Mouse (Mus musculus) heart, embryonic 14.5 days (tissue): ENCODE data around the gene Baz1b. TPM values are rescaled to one million over a fixed set of nuclear protein-coding genes. Genes with fewer than 3 reads are reported as not detected.

Experiments used
- ATAC-seq: fragments of 200-750 bp; cut with Nextera tagmentation; 2 replicates; pipeline ENCODE4 v1.8.0; 2017; ENCODE audit warnings: low read depth, moderate TSS enrichment; ENCODE audit not compliant: insufficient number of reproducible peaks, insufficient read depth, low FRiP score
- H3K27ac ChIP-seq, 2 experiments: fragments of 200-500 bp in 1 of 2; fragments of 300-500 bp in 1 of 2; sonication (generic) in 1 of 2; replicated peaks in 1 of 2; 2 replicates each; pipeline ENCODE4 v1.5.1; 2012 to 2014; ENCODE audit warnings: low read depth in 2 of 2, low read length in 2 of 2, control low read depth in 1 of 2, mild to moderate bottlenecking in 1 of 2, mixed read lengths in 1 of 2; ENCODE audit not compliant: control insufficient read depth in 1 of 2, insufficient read depth in 1 of 2
- H3K27me3 ChIP-seq: fragments of 300-500 bp; sonication (generic); 2 replicates; pipeline ENCODE4 v1.6.1; 2014; ENCODE audit warnings: mild to moderate bottlenecking, low read length, control low read depth; ENCODE audit not compliant: control insufficient read depth, insufficient read depth
- H3K36me3 ChIP-seq: fragments of 300-500 bp; sonication (generic); 2 replicates; pipeline ENCODE4 v1.6.1; 2014; ENCODE audit warnings: mild to moderate bottlenecking, control low read depth, low read length, mixed read lengths; ENCODE audit not compliant: control insufficient read depth, insufficient read depth
- H3K4me1 ChIP-seq, 2 experiments: fragments of 200-500 bp in 1 of 2; fragments of 300-500 bp in 1 of 2; sonication (generic) in 1 of 2; 2 replicates each; pipeline ENCODE4 v1.6.1; 2012 to 2014; ENCODE audit warnings: low read length in 2 of 2, control low read depth in 1 of 2, mixed read lengths in 1 of 2; ENCODE audit not compliant: control insufficient read depth in 2 of 2, insufficient read depth in 2 of 2
- H3K4me2 ChIP-seq: fragments of 300-500 bp; sonication (generic); 2 replicates; pipeline ENCODE4 v1.6.1; 2014; ENCODE audit warnings: mild to moderate bottlenecking, low read length
- H3K4me3 ChIP-seq, 2 experiments: fragments of 200-500 bp in 1 of 2; fragments of 300-500 bp in 1 of 2; sonication (generic) in 1 of 2; 2 replicates each; pipeline ENCODE4 v1.5.1; 2012 to 2014; ENCODE audit warnings: low read length in 2 of 2, mild to moderate bottlenecking in 2 of 2, control low read depth in 1 of 2, low read depth in 1 of 2, moderate library complexity in 1 of 2; ENCODE audit not compliant: control insufficient read depth in 1 of 2, insufficient read depth in 1 of 2
- H3K9ac ChIP-seq: fragments of 300-500 bp; sonication (generic); 2 replicates; pipeline ENCODE4 v1.6.1; 2014; ENCODE audit warnings: mild to moderate bottlenecking, low read length
- H3K9me3 ChIP-seq: fragments of 300-500 bp; sonication (generic); 2 replicates; pipeline ENCODE4 v1.6.1; 2016; ENCODE audit warnings: low read length, control low read depth; ENCODE audit not compliant: control insufficient read depth
- WGBS: fragments of 180-500 bp; shearing (Covaris S2); extraction: QIAGEN DNeasy Blood & Tissue Kit; methylation state at CpG from one replicate; pipeline ENCODE4 v1.1.7; 2014; 5-methylcytosine and 5-hydroxymethylcytosine counted together
- polyA plus RNA-seq: library from polyadenylated mRNA; unstranded; fragments of >200 nt; fragmentation: Nextera tagmentation; extraction: Ambion mirVana; gene quantifications from 2 replicates; pipeline ENCODE4 v1.2.1, GENCODE M21; 2014

The Baz1b gene
- polyA plus RNA-seq, 1 experiment from 2014 or later = 32.8 TPM

DNA sequence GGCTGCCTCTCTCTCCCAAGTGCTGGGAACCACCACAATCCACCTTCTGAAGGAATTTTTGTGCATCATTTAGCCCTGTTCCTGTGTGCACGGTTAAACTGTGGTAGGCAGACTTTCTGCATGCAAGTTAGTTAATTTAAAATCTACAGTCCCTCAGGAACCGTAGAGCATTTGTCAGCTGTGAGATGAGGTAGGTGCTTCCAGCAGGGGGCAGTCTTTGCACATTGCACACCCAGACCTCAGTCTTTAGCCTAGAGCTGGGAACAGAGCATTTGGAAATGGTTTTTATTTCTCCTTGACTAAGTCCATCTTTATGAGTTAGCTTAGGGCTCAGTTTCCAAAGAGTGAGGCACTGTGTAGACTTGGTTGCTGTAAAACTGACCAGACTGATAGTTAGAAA is 49.5 kb downstream of the Baz1b start:
- no peaks in the 10 kb centered on the region for H3K9me3 ChIP-seq
- H3K4me2 ChIP-seq = no peak overlapping the region
- no peak for ATAC-seq
- WGBS = 41% methylated on average over 2 of the region's 2 CpGs
- H3K27ac ChIP-seq = no peak overlapping the region
- H3K27me3 ChIP-seq = no peaks in the 10 kb centered on the region
- H3K4me1 ChIP-seq = peaks cover 4 to 10% of the 10 kb centered on the region in 2 experiments
- H3K36me3 ChIP-seq = peaks cover 100% of the 10 kb centered on the region
- H3K9ac ChIP-seq = no peak overlapping the region
- H3K4me3 ChIP-seq = no peak overlapping the region

DNA sequence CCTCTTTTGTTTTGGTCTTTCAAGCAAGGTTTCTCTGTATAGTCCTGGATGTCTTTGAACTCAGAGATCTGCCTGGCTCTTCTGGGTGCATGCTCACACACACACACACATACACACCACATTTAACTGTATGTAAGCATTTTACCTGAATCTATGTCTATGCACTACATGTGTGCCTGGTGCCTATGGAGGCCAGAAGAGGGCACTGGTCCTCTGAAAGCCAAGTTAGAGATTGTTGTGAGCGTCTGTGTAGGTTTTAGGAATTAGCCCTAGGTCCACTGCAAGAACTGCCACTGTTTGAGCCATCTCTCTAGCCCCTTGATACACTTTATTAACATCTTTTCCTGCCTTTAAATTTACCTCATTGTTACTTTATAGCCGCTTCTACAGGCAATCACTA is 51.8 kb downstream of the Baz1b start:
- Histone ChIP-seq H3K9me3 (no peaks in the 10 kb centered on the region), H3K4me3 (no peak overlapping the region), H3K36me3 (peaks cover 100% of the 10 kb centered on the region), H3K9ac (no peak overlapping the region), H3K4me2 (no peak overlapping the region), H3K27ac (no peak overlapping the region), H3K27me3 (no peaks in the 10 kb centered on the region), H3K4me1 (peaks cover 17 to 28% of the 10 kb centered on the region in 2 experiments)
- 68% methylated on average over 2 of the region's 2 CpGs for WGBS
- ATAC-seq = no peak

DNA sequence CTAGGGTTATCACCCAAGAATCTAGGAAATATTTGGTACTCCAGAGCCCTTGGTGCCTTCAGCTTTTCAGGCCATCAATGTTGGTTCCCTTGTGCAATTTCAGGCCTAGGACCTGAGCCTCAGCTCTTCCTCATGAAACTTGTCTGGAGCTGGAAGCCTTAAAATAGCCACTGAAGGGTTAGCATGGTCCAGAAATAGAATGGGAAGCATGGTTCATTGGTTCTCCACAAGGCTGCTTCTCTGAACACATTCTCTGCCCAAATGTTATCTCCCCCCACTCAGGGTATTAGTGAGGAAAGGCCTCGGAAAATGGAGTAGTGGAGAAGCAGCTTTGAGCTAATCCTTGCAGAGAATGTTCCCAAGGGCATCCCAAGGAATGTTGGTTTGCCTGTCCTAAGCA is 54.4 kb downstream of the Baz1b start:
- 0% methylated on average over 1 of the region's 1 CpGs for WGBS
- H3K9ac ChIP-seq = peak overlapping the region; percentile 54
- H3K4me3 ChIP-seq = no peak overlapping the region
- H3K27me3 ChIP-seq = no peaks in the 10 kb centered on the region
- H3K27ac ChIP-seq = peak overlapping the region; percentile 93 to 95
- no peak for ATAC-seq
- peak overlapping the region; percentile 41 for H3K4me2 ChIP-seq
- H3K9me3 ChIP-seq = no peaks in the 10 kb centered on the region
- H3K4me1 ChIP-seq = peaks cover 17 to 28% of the 10 kb centered on the region in 2 experiments
- peaks cover 100% of the 10 kb centered on the region for H3K36me3 ChIP-seq

DNA sequence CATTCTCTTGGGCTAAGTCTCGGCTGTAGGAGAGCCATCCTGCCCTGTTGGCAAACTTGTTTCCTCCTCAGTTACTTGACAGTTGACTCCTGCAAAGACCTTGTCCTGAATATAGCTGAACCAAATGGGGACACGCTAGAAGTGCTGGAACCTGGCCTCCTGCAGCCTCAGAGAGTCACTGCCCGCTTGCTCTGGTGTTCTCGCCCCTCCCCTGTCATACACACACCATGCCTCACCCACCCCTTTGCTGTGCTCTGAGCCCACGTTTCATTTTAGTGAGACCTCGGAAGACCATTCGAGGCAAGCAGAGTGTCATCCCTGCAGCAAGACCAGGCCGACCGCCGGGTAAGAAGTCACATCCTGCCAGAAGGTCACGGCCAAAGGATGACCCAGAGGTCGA is 55.1 kb downstream of the Baz1b start:
- Histone ChIP-seq H3K4me2 (no peak overlapping the region), H3K27me3 (no peaks in the 10 kb centered on the region), H3K27ac (peak overlapping the region; percentile 93 to 95), H3K4me1 (peaks cover 17 to 28% of the 10 kb centered on the region in 2 experiments), H3K36me3 (peaks cover 100% of the 10 kb centered on the region), H3K9ac (0 out of 2 replicates have a peak overlapping the region, but pooled peaks have one; percentile 5), H3K4me3 (no peak overlapping the region), H3K9me3 (no peaks in the 10 kb centered on the region)
- ATAC-seq = no peak
- 58% methylated on average over 12 of the region's 12 CpGs for WGBS

DNA sequence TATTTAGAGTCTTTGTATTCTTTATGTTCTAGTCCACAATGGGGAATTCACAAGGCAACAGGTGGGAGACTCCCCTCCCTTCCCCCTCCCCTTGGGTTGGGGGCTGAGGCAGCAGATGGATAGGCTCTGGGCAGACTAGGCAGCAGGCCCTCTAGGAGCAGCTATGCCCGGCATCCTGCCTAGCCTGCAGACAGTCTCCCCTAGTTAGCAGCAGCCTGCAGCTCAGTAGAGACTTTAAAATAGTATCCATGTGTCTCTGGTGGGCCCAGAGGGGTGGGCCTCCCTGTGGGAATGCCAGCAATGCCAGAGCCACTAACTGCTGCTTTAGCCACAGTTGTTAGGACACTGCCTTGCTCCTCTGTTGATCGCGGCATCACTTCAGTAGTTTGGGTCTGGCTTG is 55.5 kb downstream of the Baz1b start:
- 0 out of 2 replicates have a peak overlapping the region, but pooled peaks have one; percentile 5 for H3K9ac ChIP-seq
- peak; percentile 25; the same call in 1 of the 2 replicates for ATAC-seq
- peaks cover 17 to 28% of the 10 kb centered on the region in 2 experiments for H3K4me1 ChIP-seq
- H3K9me3 ChIP-seq = no peaks in the 10 kb centered on the region
- 35% methylated on average over 3 of the region's 3 CpGs for WGBS
- H3K27ac ChIP-seq = peak overlapping the region; percentile 93 to 95
- H3K4me2 ChIP-seq = peak overlapping the region; percentile 2; the same call in 1 of the 2 replicates
- H3K4me3 ChIP-seq = no peak overlapping the region
- peaks cover 100% of the 10 kb centered on the region for H3K36me3 ChIP-seq
- H3K27me3 ChIP-seq = no peaks in the 10 kb centered on the region

DNA sequence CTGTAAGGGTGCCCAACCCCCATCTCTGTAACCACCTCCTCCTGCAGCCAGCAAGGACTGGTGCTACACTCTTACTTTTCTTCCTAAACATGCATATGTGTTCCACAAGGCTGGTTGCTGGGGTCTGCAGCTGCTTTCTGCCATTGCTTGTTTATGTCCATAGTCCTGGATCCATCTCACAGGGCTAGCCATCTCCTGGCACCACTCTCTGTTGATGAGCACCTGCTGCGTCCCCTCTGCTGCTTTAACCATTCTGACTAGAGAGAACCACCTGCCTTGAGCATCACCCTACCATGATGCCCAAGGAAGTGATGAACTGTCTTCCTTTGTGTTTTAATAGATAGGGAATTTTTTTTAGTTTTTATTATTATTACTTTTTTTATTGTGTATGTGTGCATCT is 56.1 kb downstream of the Baz1b start:
- no peaks in the 10 kb centered on the region for H3K9me3 ChIP-seq
- H3K27ac ChIP-seq = peak overlapping the region; percentile 93 to 95
- H3K4me3 ChIP-seq = no peak overlapping the region
- 95% methylated on average over 1 of the region's 1 CpGs for WGBS
- no peak overlapping the region for H3K4me2 ChIP-seq
- peaks cover 94% of the 10 kb centered on the region for H3K36me3 ChIP-seq
- peaks cover 17 to 28% of the 10 kb centered on the region in 2 experiments for H3K4me1 ChIP-seq
- no peak for ATAC-seq
- H3K9ac ChIP-seq = 0 out of 2 replicates have a peak overlapping the region, but pooled peaks have one; percentile 25
- H3K27me3 ChIP-seq = no peaks in the 10 kb centered on the region

DNA sequence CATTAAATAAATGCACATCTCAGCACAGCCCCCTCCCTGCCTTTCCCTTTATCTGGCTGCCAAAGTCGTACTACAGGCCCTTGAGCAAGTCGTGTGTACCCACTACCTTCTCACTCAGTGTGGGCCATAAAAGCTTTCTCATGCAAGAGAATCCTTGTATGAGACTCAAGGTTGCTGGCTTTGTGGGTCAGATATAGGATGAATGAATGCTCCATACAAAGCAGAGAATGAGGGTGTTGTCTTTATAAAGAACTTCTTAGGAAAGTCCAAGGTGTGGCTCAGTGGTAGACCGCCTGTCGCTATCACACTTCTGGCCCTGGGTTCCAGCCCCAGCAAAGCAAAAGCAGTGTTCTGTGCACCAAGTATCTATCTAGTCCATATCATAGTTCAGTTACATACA is 59.5 kb downstream of the Baz1b start:
- no peak overlapping the region for H3K9ac ChIP-seq
- WGBS = 51% methylated on average over 4 of the region's 4 CpGs
- H3K27me3 ChIP-seq = peaks cover 13% of the 10 kb centered on the region
- H3K4me3 ChIP-seq = no peak overlapping the region
- peaks cover 31 to 47% of the 10 kb centered on the region in 2 experiments for H3K4me1 ChIP-seq
- no peak for ATAC-seq
- H3K36me3 ChIP-seq = peaks cover 60% of the 10 kb centered on the region
- H3K4me2 ChIP-seq = no peak overlapping the region
- H3K9me3 ChIP-seq = no peaks in the 10 kb centered on the region
- H3K27ac ChIP-seq = no peak overlapping the region

DNA sequence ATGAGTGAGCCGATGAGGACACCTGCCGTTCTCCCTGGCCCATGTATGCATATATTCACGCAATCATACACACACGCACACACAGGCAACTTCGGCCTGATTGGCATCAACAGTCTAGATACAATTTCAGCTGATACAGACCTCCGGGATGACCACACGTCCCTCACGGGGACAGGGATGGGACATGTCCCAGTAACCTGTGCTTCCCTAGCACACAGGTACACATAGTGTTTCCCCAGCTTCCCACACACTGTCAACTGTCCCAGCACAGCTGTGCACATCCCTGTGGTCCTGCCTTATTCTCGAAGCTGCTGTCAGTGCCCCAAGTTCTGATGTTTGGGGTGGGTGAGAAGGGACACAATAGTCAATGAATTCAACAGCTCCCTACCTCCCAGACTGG is 60.3 kb downstream of the Baz1b start:
- H3K27ac ChIP-seq = no peak overlapping the region
- peaks cover 13% of the 10 kb centered on the region for H3K27me3 ChIP-seq
- ATAC-seq = no peak
- H3K36me3 ChIP-seq = peaks cover 52% of the 10 kb centered on the region
- H3K9me3 ChIP-seq = no peaks in the 10 kb centered on the region
- H3K9ac ChIP-seq = no peak overlapping the region
- H3K4me3 ChIP-seq = no peak overlapping the region
- no peak overlapping the region for H3K4me2 ChIP-seq
- WGBS = 76% methylated on average over 9 of the region's 9 CpGs
- H3K4me1 ChIP-seq = peaks cover 23 to 39% of the 10 kb centered on the region in 2 experiments
